Mouse (Mus musculus) adrenal gland, adult 8-10 months (tissue): ENCODE data around the gene Ppp3ca. TPM values are rescaled to one million over a fixed set of nuclear protein-coding genes. Genes with fewer than 3 reads are reported as not detected.

Experiments used
- DNase-seq: peaks from one replicate; pipeline ENCODE4 v3.0.0; 2022
- microRNA-seq, 2 experiments: library from miRNA; unstranded; fragments of <30 nt; microRNA quantifications; one replicate each; pipeline ENCODE4 v1.2.0; 2022
- total RNA-seq, 4 experiments: library from RNA; stranded (reverse); gene quantifications; 2 replicates each; pipeline ENCODE4 v1.2.4; 2022

Gene Ppp3ca
- total RNA-seq, 4 experiments from 2014 or later, result 42.5 to 52.3 (median 49.2) TPM

DNA sequence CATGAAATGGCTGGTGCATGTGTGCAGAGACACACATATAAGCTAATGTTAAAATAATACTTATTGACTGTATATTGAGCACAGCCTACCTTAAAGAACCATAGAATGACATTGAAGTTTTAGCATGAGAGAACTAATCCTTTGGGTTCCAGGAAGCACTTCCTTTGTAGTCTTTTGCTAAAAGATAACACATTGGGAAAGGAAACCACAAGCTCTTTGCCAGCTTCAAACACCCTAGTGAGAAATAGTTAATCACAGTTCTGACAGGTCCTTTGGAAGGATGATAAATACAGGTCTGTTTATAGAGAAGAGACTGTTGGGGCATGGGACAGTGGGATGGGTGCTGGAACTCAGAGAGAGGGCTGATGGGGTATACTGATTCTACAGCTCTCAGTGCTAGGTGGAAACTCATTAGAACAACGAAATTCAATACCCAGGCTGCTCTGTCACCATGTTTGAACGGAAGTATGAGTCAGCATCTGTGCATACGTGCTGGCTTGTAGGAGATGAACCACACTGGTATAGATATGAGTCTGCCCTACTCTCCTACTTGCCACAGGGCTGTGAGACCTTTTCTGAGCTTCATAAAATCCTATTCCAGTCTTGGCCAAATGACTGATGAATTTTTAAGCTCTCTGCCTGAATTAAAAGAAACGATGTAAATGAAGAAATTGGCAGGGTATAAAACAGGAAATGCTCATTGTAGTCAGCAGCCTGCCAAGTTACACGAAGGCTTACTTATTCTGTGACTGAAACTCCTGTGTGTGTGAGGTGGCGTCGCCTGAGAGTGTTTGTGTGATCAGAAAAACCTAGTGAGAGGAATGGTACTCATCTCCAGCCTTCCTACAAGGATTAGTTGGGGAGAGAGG is 271.0 kb downstream of the Ppp3ca start:
- DNase-seq, result no peak

DNA sequence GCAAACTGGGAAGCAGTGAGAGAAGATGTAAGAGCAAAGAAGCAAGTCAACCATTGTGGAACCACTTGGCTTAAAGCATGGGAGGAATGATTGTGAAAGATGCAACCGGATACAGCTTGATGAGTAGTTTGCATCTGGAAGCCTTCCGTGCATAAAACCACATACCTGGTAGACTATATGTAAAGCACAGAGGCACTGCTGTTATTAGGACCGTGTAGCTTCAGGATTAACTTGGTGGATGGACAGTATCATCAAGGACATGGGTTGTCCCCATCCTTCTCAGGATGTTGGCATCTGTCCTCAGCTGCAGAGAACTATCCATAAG is 271.6 kb downstream of the Ppp3ca start:
- DNase-seq, result no peak

DNA sequence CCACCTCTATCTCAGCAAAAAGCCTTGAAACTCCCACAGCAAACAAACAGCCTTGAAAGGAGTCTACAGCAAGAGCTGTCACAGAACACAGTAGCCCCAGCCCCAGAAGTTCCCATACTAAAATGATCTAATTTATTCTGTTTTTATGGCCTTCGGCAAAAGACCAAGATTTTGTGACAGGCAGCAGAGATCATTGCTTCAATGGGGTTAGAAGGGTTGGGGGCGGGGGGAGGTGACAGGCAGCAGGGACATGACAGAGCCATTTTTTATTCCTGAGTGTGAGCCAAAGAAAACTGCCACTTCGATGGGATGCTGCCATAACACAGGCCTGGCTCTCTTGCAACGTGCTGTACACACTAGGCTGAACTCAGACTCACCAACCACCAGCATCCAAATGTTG is 275.6 kb downstream of the Ppp3ca start:
- no peak for DNase-seq

DNA sequence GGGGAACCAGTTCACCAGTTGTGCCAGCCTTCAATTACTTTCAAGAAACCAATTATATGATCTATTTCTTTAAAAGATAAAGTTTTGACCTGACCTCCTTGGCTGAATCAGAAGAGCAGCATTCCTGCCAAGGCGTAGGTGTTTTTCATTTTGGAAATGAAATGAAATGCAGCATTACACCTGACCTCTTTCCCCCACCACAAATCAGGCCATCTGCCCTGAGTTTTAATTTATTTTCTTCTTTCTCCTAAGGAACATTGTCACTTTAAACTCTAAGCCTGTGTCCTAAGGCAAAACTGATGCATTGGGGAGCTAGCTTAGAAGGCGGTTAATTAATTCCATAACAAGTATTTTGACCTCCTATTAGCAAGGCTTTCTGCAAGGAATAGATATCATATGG is 276.7 kb downstream of the Ppp3ca start:
- DNase-seq, result no peak

DNA sequence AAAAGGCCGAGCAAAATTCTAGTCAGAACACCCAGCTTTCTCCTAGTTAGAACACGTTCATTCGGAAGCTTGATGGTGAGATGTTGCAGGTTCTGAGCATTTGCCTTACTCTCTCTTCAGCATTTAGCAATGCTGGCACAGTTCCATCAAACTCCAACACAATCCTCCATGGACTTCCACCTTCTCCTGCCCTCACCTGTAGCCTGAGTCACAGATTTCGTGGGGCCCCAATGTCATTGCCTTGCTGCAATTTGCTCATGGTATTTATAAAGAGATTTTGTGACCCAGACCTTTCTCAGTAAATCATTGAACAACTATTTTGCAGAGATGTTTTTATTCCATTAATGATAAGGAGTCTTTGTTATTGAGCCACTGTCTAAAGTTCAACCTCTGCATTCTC is 278.2 kb downstream of the Ppp3ca start:
- no peak for DNase-seq

DNA sequence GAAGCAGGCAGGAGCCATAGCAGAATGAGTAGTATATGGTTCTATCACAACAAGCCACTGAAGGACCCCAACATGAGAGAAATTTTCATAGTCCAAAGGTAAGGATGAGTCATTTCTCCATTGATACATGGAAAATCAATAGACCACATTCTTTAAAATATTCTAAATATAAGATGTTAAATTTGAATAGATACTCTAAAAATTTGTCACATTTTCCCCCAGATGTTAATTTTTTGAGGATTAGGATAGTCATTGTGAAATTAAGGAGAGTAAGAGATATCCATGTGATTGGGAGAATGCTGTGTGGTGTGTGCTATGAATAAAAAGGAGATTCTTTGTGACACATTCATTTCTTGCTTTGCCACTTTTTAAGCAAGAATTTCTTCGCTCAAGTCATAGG is 281.9 kb downstream of the Ppp3ca start:
- no peak for DNase-seq

DNA sequence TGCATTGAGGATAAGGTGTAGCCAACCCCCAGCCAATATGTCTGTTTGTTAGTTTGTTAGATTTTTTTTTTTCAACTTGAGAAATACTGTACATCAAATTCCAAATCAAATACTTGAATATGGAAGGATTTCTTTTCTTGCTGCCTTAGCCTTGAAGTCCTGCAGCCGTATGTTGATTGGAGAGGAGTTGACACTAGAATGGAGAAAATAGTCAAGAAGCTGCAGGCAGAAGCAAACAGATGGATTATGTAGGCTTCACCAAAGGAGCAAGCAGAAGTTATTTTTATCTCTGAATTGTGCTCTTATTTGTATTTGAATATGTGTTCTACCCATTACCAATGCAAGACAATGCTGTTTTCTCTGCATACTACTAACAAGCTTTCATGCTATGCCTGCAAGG is 282.9 kb downstream of the Ppp3ca start:
- no peak for DNase-seq

DNA sequence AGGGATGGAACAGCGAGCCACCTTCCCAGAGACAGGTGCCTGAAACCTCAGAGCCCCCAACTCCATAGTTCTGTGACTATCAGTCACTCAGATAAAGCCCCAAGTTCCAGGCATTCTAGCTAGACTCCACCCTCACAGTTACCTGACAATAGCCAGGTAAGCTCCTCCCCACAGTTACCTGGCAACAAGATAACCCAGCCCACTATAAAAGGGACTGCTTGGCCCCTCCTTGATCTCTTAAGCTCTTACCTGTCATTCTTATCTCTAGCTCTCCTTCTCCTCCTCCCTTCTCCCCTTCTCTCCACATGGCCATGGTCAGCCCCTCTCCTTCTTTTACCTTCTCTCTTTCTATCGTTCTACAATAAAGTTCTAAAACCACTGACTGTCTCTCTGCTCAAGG is 285.1 kb downstream of the Ppp3ca start:
- DNase-seq, result no peak

DNA sequence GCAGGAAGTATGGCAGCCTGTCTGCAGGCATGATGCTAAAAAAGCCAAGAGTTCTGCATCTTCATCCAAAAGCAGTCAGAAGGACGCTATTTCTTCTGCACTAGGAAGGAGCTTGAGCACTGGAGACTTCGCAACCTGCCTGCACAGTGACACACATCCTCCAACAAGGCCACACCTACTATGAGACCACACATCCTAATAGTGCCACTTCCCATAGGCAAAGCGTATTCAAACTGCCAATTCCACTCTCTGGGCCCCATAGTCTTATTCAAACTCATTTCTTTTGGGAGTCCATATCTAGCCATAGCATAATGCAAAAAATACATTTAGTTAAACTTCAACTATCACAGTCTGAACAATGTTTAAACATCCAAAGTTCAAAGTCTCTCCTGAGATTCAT is 290.4 kb downstream of the Ppp3ca start:
- DNase-seq, result no peak

DNA sequence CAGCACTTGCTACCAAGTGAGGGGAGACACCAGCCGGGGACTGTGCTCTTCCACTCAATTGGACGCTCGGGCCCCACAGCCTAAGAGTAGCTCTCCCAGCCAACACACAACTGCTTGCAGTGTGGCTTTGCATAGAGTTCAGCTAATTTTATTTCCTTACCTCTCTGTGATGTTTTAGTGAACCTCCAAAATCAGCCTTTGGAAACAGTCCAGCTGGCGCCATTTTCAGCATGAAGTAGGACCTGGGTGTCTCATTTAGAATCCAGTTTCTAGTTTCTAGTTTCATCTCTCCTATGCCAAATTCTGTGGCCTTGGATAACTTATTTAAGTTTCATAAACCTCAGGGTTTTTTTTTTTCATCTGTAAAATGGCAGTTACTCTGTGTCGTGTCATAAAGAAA is 296.9 kb downstream of the Ppp3ca start:
- DNase-seq, result no peak

DNA sequence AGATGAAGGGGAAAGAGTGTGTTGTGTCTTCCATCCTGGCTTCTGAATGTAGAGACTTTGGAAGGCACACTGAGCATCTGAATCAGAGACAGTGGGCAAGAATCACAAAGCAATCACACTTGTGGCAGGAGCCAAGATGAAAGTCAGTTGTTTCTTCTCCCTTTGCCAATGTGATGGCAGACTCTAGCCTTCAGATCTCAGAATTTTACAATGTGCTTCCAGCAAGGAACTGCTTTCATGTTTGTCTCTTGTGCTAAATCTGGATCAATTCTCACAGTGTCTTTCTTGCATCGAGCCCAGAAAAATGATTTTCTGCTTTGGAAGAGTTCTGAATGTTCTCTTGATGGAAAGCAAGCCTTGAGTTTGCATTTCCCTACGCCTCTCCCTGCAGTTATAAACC is 297.6 kb downstream of the Ppp3ca start:
- DNase-seq, result no peak

DNA sequence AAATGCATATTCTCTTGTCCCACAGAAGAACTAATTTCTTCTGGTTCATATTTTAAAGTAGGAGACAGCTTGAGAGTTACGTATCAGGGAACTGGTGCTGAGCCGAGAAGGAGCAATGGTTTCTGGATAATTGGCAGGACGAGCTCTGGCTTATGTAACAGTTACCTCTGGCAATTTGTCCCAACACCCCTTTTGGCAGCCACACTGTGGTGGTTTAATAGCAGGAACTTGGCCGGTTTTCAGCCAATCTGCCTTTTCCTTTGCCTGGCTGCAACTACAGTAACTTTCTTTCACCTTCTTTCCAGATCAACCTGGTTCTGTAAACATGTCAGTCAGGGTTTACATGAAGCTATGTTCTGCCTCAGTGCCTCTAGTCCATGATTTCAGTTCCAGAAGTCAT is 299.9 kb downstream of the Ppp3ca start:
- no peak for DNase-seq

DNA sequence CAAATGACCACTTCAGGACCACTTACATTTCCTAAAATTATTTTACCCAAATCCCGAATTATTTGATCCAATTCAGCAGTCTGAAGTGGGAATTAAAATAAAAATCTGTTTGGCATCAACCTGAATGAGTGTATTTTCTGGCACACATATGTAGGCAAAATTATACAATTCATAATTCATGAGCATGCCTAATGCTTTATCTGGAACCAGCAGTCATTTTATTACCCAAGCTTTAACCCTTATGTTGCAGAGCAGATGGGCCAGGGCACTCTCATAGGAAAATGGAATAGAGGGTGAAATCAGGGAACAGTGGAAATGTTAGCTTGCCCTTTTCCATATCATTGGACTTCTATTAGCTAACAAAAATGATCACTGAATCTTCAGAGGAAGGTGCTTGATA is 307.9 kb downstream of the Ppp3ca start:
- no peak for DNase-seq

DNA sequence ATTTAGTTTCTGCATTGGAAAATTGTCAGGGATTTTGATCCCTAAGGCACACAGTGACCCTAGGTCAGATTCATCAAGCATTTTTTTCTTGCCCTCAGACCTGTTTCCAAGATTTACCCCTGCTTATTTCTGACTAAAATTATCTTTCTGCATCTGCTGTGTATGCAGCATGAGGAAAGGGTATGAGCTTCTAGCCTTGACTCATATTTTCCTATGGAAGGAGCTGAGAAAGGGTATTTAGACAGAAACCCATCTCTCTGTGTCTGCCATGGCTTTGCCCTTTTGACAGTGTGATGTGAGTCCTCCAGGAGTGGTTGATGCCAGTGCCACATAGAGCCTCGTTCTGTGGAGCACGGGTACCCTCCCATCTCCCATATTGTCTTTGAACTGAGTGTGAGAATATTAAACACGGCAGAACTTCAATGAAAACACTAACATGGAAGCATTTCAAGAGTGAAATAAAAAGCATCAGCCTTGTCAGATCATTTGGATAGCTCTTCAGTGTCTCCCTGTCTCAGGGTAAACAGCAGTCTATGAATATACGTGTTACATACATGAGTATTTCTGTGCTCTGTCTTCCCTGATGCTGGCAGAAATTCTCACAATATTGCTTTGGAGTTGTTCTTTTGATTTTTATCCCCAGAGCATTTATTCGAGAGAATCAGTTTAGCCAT is 311.1 kb downstream of the Ppp3ca start:
- no peak for DNase-seq

DNA sequence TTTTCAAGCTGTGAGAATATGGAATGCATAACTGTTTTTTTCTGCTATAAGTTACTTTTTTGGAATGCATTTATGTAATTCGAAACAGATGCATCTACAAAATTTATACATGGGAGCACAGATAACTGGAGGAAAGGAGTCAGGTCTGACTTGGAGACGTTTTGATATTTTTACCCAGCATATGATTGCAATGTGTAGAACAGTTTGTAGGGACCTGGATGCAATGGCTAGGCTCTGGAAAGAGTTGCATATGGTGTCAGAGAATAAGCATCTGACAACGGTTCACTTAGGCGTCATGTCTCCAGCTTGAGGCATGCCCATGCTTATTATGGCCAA is 311.6 kb downstream of the Ppp3ca start:
- no peak for DNase-seq

DNA sequence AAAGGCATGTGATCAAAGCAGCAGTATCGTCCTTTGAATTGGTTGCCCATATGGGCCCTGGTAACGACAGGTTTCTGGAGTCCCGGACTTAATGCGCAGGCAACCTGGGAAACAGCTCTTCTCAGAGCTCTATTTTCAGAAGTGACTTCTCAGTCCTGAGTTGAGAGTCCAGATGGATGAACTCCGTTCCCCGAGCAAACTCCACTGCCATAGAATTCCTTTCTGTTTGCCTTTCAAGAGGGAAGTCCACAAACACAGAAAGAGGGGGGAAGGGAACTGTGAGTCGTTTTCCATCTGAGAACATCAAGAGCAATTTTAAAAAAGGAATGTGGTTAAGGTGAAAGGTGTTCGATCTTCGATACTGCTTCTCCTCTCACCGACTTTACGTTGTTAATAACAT is 312.1 kb downstream of the Ppp3ca start:
- DNase-seq, result no peak

DNA sequence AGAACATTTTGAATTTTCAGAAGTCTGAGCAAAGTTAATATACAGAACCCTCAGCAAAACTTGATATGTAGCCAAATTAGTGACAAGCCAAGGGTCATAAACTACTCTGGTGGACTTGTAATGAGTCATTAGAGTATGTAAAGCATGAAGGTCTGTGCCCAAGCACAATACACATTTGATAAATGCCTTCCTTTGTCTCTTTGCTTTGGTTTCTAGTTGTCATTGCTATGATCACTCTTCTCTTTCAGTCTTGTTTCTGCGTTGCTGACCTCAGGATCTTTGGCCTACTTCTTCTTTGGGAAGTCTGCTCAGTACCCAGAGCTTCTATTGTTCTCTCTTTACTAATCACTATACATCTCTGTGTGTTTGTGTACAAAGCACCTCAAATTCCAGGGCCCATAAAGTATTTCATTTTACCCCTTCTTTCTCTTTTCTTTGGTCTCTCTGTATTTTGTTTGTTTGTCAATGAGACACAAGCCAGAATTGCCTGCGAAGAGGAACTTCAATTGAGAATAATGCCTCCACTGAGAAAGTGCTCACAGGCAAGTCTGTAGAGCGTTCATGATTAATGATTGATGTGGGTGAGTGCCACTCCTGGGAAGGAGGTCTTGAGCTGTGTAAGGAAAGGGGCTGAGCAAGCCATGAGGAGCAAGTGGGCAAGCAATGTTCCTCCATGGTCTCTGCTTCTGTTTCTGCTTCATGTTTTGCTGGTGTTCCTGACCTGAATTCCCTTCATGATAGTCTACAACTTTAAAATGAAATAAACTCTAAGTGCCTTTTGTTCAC is 316.4 kb downstream of the Ppp3ca start:
- DNase-seq, result no peak

Small RNAs within 50 kb of the gene (microRNA-seq; reads per million reads assigned to microRNA genes)
- gene Gm44327, result 0 reads per million in 2 experiments
